ENCODE assay signal across 17 mouse cellular contexts in genomic region chr17:84297976-84298375, GRCm38 (mm10).
"Had no signal": no experiment of that assay in that cellular context is flagged by ENCODE, and none has a peak within 500 bp of the region (broad histone marks: within the 10 kb centered on the region; RNA-seq: fewer than 3 reads in every experiment).

No protein-coding gene starts in this region.

- DNase-seq: lung, adult 2 months; lung, postnatal 14 days; lung, postnatal 36 days; right cerebral cortex, postnatal 14 days; thymus, adult 2 months; thymus, postnatal 25 days; thymus, postnatal 4 days had no signal

- H3K27ac ChIP-seq: lung, embryonic 15.5 days; macrophage; midbrain, embryonic 13.5 days; midbrain, embryonic 15.5 days; neural tube, embryonic 12.5 days; stomach, embryonic 15.5 days; stomach, postnatal 0 days had no signal

- H3K4me1 ChIP-seq: midbrain, embryonic 13.5 days; midbrain, embryonic 15.5 days; neural tube, embryonic 12.5 days; stomach, embryonic 15.5 days had no signal

- ATAC-seq: lung, postnatal 0 days; midbrain, embryonic 13.5 days; midbrain, embryonic 15.5 days had no signal

- H3K9me3 ChIP-seq: lung, embryonic 15.5 days; megakaryocyte, embryonic 14.5 days; midbrain, embryonic 13.5 days; midbrain, embryonic 15.5 days; neural tube, embryonic 12.5 days; stomach, embryonic 15.5 days had no signal

- H3K27me3 ChIP-seq: lung, embryonic 15.5 days; megakaryocyte, embryonic 14.5 days; midbrain, embryonic 13.5 days; midbrain, embryonic 15.5 days; neural tube, embryonic 12.5 days; stomach, embryonic 15.5 days had no signal

- H3K9ac ChIP-seq: lung, embryonic 15.5 days; midbrain, embryonic 13.5 days; midbrain, embryonic 15.5 days; neural tube, embryonic 12.5 days; stomach, embryonic 15.5 days had no signal

- H3K4me3 ChIP-seq: lung, embryonic 15.5 days; megakaryocyte, embryonic 14.5 days; midbrain, embryonic 13.5 days; midbrain, embryonic 15.5 days; neural tube, embryonic 12.5 days; stomach, embryonic 15.5 days had no signal

- H3K4me2 ChIP-seq: lung, embryonic 15.5 days; midbrain, embryonic 11.5 days; midbrain, embryonic 13.5 days; midbrain, embryonic 15.5 days; neural tube, embryonic 12.5 days; stomach, embryonic 15.5 days had no signal

- H3K36me3 ChIP-seq: midbrain, embryonic 13.5 days; midbrain, embryonic 15.5 days had no signal
